Mouse (Mus musculus): ENCODE results near the gene Pax6.

Gene Pax6

DNA sequence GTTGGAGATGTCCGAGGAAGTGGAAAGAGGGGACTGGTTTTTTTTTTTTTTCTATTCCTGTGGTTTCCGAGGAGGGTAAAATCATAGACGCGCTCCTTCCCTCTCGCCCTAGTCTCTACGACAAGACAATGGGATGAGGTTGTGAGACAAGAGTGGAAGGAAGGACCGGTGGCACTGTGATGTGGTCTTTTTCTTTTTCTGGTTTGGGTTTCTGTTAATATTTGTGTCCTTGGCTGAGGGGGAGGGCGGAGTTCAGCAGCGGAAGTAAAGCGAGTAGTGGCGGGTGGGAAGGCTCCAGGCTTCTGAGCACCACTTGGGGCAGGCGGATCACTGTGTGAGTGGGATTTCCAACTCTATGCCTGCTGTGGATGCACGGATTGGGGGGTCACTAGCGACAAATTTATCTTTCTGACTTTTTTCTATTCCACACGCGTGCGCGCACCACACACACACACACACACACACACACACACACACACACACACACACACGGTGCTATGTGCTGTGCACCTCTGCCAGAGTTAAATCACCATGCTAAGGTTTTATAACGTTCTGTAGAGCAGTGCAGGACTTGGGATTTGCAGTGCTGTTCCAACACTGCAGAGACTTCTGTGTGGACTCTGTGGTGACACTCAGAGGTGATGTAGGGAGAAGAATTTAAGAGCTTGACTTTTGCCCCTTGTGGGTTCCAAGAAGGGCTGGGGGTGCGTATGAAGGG, 14.1 kb downstream of the Pax6 start:
- no peak for DNase-seq (ENCODE audit: low read depth, low spot score)

DNA sequence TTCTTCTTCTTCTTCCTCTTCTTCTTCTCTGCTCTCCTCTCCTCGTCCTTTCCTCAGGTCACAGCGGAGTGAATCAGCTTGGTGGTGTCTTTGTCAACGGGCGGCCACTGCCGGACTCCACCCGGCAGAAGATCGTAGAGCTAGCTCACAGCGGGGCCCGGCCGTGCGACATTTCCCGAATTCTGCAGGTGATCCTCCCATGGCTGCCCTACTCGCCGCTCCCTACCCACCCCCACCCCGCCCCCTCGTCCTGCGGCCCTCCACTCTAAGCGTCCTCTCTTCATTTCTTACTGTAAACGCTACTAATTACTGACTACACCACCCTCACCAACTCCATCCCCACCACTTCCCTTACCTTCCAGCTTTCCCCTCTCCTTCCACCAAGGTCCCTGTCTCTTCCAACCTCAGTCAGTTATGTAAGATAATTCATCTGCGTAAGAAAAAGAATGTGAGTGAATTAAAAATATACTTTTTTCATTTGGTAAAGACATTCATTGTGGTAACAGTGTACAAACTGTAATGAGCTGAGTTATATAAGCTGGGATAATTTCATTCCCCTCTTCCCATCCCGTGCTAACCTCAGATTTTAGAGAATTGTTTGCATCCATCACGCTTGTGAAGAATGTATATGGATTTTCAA, 15.2 kb downstream of the Pax6 start:
- no peak for DNase-seq (ENCODE audit: low read depth, low spot score)

DNA sequence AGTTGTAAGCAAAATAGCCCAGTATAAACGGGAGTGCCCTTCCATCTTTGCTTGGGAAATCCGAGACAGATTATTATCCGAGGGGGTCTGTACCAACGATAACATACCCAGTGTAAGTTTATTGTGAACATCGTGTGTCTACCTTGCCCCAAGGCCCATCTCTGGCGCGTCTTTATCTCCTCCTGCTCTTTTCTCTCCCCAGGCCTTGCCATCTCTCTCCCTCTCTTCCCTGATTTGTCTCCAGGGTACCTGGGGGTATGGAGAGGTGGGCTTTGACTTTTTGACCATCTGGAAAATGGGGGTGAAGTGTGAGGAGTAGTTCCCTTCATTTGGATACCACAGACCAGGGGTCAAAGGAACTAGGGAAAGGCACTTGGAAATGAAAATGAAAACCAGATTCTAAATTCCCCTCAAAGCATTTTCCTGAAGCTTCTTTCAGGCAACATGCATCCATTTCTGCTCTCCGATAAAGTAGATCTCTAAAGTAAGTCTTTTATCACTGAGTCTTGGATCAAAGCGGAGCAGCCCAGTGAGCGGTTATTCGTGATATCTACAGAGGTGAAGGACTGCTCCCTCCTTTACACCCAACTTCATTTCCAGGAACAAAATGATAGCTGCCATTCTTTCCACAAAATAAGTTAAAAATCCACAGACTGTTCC, 16.4 kb downstream of the Pax6 start:
- no peak for DNase-seq (ENCODE audit: low read depth, low spot score)

DNA sequence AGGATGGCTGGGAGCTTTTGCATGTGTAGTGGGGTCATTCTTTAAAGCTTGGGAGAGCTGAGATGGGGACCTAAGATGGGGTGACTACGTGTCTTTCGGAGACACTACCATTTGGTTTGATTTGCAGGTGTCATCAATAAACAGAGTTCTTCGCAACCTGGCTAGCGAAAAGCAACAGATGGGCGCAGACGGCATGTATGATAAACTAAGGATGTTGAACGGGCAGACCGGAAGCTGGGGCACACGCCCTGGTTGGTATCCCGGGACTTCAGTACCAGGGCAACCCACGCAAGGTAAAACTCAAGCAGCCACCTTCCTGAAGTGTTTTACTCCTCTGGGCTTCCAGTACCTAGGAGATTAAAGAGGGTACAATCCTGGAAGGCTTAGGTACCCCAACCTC, 17.0 kb downstream of the Pax6 start:
- DNase-seq (ENCODE audit: low read depth, low spot score) = no peak

DNA sequence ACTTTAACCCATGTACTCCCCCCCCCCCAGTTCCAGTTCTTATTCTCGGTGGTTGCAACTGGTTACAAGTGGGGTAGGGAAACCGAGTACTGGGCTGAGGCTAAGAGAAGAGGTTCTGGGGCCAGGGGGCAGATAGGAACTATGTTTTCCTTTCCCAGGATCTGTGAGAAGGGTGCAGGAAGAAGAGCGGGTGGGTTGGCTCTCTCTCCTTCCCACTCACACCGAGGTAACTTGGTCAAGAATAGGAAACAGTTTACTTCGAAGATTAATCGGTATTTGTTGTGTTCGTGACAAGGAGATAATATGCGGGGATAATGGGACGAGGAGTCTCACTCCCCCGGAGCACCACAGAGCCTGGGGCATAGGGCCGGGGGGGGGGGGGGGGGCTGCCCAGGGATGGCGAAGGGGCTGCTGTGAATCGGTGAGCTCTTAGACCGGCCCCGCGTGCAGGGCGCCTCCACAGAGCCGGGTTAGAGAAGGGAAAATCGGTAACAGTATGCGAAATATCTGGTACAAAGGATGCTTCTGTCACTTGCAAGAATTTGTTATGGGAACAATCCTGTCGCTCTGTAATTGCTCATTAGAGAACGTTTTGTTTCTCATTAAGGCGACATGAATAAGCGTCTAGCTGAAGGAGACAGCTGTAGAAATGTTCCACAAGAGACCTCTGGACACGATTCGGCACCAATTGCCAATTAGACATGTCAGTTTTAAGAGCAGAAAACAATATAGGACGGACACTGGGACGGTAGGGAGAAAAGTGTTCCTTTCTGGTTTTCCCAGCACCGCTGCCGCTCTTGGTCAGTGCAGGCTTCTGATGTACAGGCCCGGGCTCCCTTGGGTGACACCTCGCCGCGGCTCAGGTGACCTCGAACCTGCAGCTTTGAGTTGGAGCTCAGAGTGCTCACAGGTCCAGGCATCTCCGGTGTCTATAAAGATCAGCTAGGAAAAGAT, 17.9 kb downstream of the Pax6 start:
- DNase-seq (ENCODE audit: low read depth, low spot score) = no peak

DNA sequence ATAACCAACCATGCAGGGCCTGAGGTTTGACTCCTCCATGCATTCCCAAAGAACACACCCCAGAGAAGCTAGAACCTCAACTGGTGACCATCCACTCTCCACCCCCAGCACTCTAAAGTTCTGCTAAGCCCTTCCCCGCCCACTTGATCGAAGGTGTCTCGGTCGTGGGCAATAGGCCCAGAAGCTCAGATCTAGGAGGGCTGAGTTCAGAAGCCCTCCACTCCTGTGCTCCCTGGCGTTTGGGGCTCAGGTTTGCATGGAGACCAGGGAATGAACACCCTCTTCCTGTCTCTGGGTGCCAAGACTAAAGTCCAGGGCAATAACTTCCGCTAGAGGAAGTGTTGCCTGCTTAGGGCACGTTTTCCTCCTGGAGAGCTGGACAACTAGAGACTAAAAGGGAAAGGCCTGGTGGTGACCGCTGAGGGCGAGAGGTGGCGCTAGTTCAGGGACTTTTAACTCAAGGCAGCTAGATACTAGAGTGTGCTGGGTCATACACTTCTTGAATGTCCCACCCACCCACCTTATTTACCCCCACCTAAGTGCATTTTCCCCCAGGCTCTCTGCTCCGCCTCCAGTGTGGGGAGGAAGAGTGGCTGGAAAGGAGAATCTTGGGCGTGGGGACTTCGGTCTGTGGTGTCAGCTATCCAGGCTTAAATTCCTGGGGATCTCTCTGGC, 18.8 kb downstream of the Pax6 start:
- DNase-seq (ENCODE audit: low read depth, low spot score) = no peak

DNA sequence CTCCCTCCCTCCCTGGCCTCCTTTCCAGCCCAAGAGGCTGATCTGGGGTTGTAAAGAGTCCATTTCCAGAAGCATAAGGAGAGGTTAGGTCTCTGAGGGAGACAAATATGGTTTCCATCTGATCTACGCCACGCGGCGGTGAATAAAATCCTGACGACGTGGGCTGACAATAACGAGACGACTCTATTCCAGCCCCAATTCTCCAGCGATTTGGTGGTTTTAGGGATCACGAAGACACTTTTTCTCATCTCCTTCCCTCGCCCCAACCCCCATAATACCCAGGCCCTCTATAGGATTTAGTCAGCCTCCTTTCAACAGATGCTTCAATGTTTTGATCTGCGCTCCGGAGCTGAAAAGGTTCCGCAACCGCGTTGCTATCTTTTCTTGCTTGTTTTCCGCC, 19.3 kb downstream of the Pax6 start:
- no peak for DNase-seq (ENCODE audit: low read depth, low spot score)

DNA sequence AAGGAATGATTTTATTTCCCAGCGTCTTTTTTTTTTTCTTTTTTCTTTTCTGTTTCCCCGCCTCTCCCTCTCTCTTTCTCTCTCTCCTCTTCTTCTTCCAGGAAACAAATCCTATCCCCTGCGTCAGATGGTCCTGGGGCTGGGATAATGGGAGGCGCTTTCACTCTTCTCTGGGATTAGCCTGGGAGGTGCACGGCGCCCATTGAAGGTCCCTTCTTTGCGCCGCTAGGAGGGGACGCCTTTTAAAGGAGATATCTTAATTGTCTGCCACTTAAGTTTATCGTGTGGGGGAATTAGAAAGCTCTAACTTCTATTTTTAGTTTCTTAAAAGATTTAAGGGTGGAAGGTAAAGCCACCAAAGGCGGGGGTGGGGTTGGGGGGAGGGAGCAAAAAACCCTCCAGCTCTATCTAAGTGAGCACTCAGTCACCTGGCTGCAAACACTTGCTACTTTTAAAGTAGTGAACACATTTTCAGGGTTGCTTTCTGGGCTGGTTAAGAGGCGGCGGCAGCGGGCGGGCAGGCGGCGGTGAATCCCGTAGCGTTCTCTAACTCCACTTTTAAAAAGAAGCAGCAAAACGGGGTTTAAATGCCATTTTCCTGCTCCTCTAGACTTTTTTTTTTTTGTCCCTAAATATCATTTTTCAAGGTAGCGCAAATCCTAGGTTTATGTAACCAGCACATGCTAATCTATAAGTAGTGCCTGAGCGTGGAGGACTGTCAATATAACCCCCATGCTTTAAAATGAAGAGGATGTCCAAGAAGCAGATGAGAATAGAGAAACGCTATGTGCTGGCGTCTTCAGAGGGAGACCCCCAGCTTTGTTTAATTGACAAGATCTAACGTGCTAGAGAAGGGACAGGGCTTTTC, 20.0 kb downstream of the Pax6 start:
- DNase-seq (ENCODE audit: low read depth, low spot score) = no peak

DNA sequence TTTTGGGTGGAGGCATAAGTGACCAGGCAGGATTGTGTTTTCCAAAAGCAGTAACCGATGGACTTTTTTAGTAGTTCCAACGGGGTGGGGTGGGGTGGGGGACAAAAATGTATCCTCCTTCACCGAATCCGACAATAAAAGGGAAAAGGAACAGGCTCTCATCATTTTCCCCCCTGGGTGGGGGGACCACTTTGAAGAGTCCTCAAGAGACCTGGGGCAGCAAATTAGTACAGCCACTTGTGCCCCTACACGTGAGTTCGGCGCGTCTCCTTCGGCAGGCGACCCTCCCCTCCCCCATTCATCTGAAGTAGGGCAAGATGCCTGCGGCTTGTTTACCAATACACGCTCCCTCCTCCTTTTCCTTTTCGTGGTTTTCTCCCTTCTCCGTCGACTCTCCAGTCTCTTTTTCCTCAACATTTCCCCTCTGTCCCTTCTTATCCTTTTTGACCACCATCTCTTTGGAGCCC, 20.6 kb downstream of the Pax6 start:
- no peak for DNase-seq (ENCODE audit: low read depth, low spot score)

DNA sequence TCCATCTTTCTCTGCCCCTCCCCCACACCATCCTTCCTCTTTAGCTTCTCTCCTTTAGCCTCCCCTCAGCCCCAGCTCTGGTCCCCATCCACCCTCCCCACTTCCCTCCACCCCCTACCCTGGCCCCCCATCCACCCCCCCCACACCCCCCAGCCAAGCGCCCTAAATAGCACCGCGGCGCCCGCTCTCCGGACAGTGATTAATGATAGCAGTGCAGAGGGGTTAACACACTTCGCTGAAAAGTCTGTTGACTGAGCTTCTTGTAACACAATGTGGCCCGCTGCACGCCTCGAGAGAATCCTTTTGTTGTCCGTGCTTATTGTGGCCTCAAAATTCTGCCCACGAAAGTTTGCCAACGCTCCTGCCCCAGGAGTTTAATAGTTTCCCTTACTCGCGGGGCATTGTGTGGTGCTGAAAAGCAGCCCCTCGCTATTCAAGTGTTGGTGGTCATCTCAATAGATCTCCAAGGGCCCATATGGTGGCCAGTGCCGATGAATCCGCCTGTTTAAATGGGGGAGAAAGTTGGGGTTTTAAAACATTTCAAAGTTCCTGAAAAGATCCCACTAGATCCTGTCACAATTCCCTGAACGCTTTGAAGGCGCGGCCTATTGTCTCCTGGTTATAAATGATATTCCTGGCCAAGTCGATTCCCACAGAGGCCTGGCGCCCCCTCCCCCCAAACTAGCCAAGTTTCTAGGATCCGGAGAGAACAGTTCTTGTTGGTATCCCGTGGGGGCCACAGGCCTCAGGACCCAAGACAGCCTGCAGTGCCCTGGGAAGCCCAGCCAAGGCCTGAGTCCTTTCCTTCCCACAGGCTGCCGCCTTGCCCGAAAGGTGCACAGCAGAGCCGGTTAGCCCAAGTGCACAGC, 21.3 kb downstream of the Pax6 start:
- no peak for DNase-seq (ENCODE audit: low read depth, low spot score)

DNA sequence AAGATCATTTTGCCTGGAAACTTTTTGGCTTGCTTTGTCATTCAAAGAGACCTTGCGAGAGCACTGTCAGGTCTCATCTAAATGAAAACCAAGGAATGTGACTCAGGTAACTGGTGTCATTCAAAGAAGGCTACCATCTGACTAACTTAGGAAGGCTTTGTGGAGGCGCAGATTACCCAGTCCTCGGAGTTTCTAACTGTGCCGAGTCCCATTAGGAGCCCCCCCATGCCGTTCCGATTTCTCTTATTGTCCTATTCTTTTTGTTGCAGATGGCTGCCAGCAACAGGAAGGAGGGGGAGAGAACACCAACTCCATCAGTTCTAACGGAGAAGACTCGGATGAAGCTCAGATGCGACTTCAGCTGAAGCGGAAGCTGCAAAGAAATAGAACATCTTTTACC, 22.6 kb downstream of the Pax6 start:
- DNase-seq (ENCODE audit: low read depth, low spot score) = no peak

DNA sequence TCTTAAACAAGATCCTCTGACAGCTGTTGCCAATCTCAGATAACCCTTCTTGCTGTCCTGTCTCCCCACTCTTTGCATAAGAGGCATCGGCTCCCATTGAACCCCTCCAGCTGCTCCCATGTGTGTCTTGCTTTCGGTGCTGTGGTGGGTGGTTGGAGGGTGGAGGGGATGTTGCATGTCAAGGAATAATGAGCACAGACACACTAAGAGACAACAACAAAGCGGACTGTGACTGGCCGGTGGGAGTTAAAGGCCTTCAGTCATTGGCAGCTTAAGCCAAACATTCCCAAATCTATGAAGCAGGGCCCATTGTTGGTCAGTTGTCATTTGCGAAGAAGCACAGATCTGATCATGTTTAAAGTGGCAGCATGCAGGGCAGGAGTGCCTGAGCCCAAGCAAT, 29.0 kb downstream of the Pax6 start:
- no peak for DNase-seq (ENCODE audit: low read depth, low spot score)

DNA sequence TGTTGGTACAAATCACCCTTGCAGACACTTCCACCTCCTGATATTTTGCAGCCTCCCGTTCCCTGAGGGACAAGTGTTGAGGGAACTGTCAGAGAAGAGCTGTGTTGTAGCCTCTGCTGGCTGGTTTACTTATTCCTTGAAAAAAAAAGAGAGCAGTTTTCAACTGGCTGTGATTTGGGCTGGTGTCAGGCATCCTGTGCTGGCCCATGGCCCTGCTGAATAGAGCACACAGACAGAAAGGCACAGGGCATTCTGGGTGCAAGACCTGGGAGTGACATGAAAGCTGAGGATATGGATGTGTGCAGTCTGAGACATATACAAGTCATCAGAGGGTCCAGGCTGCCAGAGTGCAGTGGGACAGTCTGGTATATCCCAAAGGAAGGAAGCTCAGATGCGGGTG, 29.9 kb downstream of the Pax6 start:
- no peak for DNase-seq (ENCODE audit: low read depth, low spot score)

DNA sequence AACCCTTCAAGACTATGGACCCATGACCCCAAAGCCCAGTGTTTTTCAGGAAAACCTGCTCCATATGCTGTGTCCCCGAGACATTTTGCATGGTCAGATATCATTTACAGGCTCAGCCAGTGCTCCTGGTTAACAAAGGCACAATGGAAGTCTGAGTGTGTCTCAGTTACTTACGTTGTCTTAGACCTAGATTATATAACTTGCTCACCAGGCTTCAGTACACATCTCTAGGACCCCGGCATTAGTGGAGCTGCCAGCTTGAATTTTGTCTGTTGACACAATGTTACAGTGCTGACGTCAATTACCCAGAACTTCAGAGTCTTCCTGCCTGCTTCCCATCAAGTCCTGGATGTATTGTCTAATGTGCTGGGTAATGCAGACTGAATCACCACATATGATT, 33.1 kb downstream of the Pax6 start:
- DNase-seq (ENCODE audit: low read depth, low spot score) = no peak

DNA sequence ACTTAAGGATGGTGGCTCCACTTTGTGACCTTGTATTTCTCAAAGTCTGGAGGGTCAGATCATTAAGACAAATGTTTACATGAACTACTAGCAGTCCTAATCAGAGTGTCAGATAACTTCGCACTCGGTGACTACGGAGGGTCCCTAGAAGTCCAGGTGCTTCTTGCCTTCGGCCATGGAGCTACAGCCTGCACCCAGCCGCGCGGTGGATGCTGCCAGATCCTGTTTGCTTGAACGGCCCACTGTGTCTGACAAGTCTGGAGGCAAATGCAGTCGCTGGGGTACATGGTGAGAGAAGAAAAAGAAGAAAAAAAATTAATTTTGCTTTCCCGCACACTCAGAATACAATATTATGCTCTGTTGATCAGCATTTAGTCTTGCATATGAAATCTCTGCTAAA, 33.9 kb downstream of the Pax6 start:
- DNase-seq (ENCODE audit: low read depth, low spot score) = no peak

DNA sequence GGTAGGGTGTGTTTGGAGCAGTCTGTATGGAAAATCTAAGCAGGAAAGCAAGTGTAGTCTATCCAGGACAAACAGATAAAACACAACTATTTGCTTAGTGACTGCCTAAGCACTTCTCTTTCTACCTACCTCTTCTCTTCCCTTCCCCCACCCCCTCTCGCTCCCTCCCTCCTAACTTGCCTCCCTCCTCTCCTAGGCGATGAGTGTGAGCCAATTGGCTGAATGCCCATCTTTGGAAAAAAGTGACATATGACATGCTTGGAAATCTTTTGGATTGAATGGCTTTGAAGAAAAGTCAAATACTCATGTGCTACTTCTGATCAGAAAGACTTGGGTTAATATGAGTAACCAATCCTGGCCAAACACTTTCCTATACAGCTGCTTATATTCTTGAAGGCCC, 36.6 kb downstream of the Pax6 start:
- no peak for DNase-seq (ENCODE audit: low read depth, low spot score)

DNA sequence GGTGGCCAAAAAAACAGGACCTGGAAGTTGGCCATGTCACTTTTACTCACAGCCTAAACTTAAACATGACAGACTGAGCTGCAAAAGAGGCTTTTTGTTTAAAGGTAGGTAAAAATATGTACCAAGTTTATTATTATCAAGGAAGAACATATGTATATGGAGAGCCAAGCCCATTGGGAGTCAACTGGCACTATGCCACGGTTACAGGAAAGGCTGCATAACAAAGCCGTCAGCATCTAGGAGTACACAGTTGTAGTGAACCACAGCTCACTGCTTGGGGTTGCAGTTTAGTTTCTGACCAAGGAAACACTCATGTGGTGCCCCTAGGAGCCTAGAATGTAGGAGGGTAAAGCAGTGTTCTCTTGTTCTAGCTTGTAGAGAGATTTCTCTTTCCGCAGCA, 40.4 kb downstream of the Pax6 start:
- no peak for DNase-seq (ENCODE audit: low read depth, low spot score)

DNA sequence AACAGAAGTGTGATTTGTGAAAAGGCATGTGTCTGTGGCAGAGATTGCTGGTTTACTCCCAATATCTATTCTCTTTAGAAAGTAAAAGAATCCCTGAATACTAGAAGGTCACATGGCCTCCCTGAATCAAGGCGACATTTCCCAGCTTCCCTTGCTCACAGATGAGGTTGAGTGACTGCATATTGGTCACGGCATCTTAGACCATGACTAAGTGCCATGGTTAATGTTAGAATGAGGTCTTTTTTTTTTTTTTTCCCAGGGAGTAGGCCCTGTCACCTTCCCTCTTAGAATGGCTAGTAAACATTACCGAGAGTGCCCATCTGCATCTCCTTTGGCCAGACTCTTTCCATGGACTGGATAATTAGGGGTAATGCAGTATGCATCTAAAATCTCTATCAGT, 41.8 kb downstream of the Pax6 start:
- DNase-seq (ENCODE audit: low read depth, low spot score) = no peak

DNA sequence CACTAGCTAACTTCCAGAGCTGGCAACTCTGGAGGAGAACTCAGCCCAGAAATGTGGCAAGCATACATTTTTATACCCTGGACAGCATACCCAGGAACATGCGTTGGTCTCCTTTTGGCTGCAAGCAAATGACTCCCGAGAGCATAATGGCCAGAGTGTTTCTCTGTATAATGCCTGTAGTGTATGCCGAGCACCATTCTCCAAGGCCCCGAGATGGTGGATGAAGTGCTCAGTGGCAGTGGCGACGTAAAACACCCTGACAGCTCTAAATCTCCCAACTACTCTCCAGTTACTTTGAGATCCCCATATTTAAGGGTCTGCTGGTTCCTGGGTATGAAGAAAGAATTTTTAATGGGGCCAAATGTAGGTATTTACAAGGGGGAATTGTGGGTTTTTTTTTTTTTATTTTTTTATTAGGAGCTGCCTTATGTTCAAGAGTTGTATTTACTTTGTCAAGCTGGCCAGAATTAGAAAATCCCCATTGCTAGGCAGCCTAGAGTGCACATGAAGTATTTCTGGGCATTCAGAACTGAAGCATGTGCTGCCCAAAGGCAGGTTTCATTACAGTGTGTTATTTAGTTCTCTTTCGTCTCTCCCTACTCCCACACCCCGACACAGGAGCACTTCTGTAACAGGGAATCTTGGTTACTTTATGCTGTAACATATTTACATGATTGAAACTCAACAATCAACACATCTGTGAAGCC, 46.9 kb downstream of the Pax6 start:
- DNase-seq (ENCODE audit: low read depth, low spot score) = no peak
